Mouse (Mus musculus): ENCODE measurements around the gene Arhgef38.

The Arhgef38 gene

DNA sequence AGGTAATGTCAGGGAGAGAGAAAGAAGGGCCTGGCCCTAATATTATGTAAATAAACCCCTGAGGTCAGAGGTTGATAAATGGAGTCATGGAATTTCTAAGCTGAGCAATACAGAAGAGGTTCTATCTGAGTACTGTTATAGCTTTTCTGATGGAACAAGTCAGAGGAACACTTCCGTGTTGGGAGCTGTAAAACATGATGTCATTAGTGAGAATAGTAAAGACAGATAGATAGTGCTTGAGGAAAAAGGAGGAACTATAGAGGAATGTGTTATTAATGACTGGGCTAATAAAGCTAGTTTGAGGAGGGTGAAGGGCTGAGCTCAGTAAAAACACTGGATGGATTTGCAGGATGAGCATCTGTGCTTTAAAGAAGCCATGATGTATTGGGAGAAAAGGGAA, 140.4 kb downstream of the Arhgef38 start:
- in situ Hi-C loops (cut with MboI; ENCODE audit: unreplicated experiment in 2 of 2) = loop anchor here (10.0 to 25.0 kb wide), 4 partner anchors 280 to 718 kb away; partner anchors contain the start of gene Tet2 (in 2 of the 2)

DNA sequence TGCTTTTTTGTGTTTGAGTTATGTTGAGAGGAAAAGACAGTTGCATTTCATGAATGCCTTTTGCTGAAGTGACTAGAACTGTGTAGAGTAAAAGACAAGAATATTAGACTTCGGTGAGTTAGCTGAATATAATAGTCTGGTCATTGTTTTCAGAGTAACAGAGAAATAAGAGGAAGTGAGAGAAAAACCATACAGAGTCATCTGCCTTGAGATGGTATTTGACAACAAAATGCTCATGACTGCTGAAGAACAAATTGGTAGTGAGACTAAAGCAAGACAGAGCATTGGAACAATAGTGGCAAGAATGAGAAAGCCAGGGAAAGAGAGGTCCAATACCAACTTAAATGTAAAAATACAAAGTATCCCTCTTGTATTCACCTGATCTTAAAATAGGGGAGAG, 141.8 kb downstream of the Arhgef38 start:
- in situ Hi-C loops (cut with MboI; ENCODE audit: unreplicated experiment in 2 of 2) = loop anchor here (10.0 to 25.0 kb wide), 4 partner anchors 278 to 719 kb away; partner anchors contain the start of gene Tet2 (in 2 of the 2)

DNA sequence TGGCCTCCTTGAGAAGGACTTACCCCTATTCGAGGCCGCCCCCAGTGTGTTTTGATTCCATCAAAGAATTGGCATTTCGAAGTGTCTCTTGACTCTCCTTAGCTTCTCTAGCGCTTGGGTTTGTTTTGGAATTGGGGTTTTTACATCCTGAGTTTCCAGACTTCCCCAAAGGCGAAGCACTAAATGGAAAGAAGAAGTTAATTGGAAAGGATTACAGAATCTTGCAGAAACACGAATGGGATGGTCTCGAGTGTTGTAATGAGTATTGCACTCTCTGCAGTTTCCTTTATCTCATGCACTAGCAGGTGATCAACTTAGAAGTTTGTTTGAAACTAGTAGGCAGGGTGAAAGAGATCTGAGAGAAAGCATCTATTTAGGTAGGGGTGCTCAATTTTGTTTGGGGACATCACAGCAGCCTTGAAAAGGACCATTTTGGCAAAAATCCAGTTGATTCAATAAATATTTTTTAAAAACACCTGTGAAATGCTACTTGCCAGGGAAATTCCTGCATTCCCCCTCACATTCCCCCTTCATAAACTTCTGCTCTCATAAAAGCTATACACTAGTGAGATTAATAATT, 142.4 kb downstream of the Arhgef38 start:
- in situ Hi-C loops (cut with MboI; ENCODE audit: unreplicated experiment in 2 of 2) = loop anchor here (10.0 to 25.0 kb wide), 4 partner anchors 278 to 720 kb away; partner anchors contain the start of gene Tet2 (in 2 of the 2)

GRCm38 (mm10) chr3:133091664-133092273, 143.0 kb downstream of the Arhgef38 start, which contains the start of the genes Ints12 and Gstcd:
Gene Ints12, plus strand, starts transcription at chr3:133091840.
Gene Gstcd, minus strand, starts transcription at chr3:133092033.
- in situ Hi-C loops (cut with MboI; ENCODE audit: unreplicated experiment in 2 of 2) = loop anchor here (10.0 to 25.0 kb wide), 4 partner anchors 277 to 721 kb away; partner anchors contain the start of gene Tet2 (in 2 of the 2)

DNA sequence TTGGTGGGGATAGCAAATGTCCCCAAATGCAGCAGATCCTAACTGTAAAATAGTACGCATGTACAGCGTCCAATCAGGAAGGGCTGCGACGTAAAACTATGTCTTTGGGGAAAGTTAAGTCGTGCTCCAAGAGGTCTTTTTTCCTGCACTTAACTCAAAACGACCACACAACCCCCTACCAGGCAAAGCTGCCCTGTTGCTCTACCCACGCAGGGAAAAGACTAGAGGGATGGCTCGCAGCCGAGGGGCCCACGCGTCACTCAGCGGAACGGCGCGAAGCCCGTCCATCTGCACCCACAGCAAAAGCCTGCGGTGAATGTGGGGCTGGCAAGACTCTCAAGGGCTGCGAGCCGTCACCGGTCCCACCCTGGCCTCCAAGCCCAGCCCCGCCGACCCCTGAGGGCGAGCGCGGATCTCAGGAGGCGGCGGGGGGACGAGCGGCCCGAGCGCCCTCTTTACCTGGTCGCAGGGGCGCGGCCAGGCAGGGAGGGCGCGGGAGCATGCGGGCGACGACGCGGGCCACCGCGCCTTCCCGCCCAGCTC, 143.6 kb downstream of the Arhgef38 start:
- in situ Hi-C loops (cut with MboI; ENCODE audit: unreplicated experiment in 2 of 2) = loop anchor here (10.0 to 25.0 kb wide), 4 partner anchors 276 to 721 kb away; partner anchors contain the start of gene Tet2 (in 2 of the 2)

DNA sequence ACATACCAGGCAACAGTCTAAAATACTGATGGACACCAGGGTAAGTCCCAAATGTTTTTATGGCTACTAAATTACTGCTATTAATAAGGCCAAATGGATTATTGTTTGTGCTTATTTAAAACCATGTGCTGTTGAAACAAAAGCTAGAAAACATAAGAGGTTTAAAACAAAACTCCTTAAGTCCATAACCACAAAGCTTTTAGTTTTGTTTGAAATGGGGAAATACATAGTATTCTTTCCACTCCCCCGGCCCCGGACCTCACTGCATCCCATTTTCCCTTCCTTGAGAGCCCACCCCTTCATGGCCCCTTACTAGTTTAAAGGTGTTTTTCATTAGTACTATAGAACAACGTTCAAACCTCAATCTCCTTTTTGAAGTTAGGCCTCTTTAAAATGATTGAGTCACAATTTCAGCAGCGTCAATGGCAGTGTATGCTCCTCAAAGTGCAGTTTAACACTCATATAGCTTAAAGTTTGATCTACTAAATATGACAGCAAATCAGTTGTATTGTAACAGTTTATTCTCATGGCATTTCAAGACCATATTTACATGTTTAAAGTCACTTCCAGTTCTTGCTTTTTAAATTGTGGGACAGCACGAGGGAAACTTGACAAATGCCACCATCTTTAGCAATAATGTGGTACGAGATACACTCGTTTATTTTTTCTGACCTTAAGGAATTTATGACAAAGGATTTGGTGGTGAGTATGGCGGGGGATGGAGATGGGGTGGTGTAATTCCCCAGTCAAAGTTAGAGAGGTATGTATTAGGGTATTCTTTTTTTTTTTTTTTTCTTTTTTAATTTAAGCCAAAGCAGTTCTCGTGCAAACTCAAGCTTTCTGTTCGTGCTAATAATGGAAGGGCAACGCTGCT, 144.3 kb downstream of the Arhgef38 start:
- in situ Hi-C loops (cut with MboI; ENCODE audit: unreplicated experiment in 2 of 2) = loop anchor here (10.0 to 25.0 kb wide), 4 partner anchors 276 to 722 kb away; partner anchors contain the start of gene Tet2 (in 2 of the 2)

GRCm38 (mm10) chr3:133085858-133086257, 148.9 kb downstream of the Arhgef38 start:
- in situ Hi-C loops (cut with MboI; ENCODE audit: unreplicated experiment in 2 of 2) = loop anchor here (5.0 to 25.0 kb wide), 3 partner anchors 186 to 726 kb away; partner anchors contain the start of gene Tet2 (in 2 of the 2)

- in situ Hi-C loops (cut with MboI; ENCODE audit: unreplicated experiment in 2 of 2) = loop anchor here (25.0 kb wide), 2 partner anchors 455 to 730 kb away; partner anchors contain the start of gene Tet2 (in 2 of the 2)
Observed at GRCm38 (mm10) chr3:133082736-133083135, 152.0 kb downstream of the Arhgef38 start.

DNA sequence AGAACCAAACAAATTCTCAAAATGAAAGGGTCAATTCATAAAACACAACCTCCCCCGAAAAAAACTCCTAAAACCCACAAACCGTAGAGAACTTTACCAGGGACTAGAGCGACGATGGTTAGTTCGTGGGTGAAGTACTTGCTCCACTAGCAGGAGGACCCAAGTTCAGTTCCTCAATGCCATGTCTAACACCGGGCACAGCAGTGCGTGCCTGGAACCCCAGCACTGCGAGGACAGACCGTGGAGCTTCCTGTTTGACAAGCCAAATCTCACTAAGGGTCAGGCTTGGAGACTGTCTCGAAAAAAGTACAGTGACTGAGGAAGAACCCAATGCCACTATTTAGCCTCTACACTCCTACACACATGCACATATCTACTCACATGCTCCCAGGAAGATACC, 159.2 kb downstream of the Arhgef38 start:
- in situ Hi-C loops (cut with MboI; ENCODE audit: unreplicated experiment in 2 of 2) = loop anchor here (25.0 kb wide), 2 partner anchors 462 to 737 kb away; partner anchors contain the start of gene Tet2 (in 2 of the 2)
